Mouse (Mus musculus): ENCODE measurements around the gene Kxd1. TPM values are rescaled to one million over a fixed set of nuclear protein-coding genes. Genes with fewer than 3 reads are reported as not detected.

The Kxd1 gene
- polyA plus RNA-seq (2012; rRNA removed), result 35.7 and 38.3 TPM in 2 replicates

DNA sequence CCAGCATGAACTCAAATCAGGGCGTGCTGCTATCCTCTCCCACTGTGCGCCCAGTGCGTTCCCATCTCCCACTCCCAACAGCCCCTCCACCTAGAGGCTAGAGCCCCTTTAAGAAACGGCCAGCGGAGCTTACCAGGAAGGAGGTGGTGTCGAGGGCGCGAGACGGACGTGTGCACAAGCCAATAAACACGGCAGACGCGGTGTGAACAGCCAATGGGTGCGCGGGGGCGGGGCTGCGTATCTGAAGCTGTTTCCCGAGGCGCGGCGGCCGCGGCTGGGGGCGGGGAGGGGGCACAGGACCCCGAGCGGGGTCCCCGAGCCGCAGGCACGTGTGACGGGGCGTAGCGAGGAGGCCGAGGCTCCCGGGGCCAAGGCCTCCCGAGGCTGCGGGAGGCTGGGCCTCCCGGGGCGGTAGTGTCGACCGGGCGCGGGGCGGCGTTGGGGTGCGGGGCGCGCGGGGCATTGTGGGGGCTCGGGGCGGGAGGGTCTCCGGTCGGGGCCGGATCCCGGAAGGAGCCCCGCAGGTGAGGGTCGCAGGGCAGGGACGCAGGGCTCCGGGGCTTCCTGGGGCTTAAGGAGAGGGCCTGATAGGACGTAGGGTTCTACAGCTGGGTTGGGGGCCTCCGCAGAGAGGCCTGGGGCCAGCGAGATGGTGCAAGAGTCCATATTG lies at the start of gene Kxd1, which contains the start of gene Fkbp8:
Gene Kxd1 (minus strand): TSS at position 445 of the 670 bp plus-strand sequence.
Gene Fkbp8 (plus strand): TSS at position 213 of the 670 bp plus-strand sequence.

DNA sequence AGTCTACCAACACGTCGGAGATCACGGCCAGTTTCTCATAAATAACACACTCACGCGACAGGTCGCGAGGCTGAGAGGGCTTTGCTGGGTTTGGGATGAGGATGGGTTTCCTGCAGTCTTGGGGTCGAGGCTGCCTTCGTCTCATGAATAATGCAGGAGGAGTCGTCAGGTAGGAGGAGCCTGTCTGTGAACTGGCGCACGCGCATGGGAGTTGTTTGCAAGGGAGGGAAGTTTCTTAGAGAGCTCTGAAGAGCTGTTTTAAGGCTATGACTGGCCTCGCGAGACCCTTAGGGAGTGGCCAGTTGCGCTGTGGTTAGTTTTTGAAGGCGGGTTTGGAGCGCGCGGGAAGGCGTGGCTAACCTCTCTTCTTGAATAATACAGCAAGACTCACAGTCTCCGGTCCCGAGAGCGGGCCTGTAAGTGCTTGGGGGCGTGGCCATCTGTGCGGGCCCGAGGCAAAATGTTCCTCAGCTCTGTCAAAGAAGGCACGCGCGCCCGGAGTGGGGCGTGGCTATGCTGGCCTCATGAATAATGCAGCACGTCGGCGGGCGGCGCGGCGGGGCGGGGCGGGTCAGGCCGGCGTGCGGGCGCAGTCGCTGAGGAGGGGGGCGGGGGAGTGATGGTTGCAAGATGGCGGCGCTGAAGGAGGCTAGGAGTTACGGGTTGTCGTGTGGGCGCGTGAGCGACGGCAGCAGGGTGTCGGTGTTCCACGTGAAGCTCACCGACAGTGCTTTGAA lies 11.5 kb upstream of the Kxd1 start, which contains the start of gene Ell:
Gene Ell (plus strand): TSS at position 381 of the 737 bp plus-strand sequence.

DNA sequence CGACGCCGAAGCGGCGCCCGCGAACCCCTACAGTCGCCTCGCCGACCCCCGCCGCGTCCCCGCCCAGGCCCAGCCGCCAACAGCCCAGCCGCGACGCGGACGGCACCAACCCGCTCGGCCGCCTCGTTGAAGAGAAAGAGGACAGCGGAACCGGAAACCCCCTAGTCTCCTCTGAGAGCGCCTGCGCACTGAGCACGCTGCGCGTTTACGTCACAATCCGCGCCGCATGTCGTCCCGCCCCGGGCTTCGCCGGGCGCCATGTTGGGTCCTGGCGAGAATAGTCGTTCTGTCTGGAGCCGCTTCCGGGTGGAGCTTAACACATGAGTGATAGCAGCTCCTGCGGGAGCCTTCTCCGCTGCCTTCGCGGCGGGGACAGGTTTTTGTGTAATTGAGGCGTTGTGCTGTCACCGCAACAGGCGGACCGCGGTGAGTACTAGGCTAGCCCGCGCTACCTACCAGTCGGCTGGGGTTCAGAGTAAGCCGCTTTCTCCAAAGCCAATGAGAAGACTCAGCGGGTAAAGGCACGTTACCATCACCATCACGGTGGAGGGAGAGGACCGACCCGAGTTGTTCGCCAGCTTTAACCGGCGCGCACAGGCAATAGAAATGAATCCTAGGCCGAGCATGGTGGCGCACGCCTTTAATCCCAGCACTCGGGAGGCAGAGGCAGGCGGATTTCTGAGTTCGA lies 17.4 kb downstream of the Kxd1 start, which contains the start of gene Uba52:
Gene Uba52 (minus strand): TSS at position 574 of the 688 bp plus-strand sequence.

DNA sequence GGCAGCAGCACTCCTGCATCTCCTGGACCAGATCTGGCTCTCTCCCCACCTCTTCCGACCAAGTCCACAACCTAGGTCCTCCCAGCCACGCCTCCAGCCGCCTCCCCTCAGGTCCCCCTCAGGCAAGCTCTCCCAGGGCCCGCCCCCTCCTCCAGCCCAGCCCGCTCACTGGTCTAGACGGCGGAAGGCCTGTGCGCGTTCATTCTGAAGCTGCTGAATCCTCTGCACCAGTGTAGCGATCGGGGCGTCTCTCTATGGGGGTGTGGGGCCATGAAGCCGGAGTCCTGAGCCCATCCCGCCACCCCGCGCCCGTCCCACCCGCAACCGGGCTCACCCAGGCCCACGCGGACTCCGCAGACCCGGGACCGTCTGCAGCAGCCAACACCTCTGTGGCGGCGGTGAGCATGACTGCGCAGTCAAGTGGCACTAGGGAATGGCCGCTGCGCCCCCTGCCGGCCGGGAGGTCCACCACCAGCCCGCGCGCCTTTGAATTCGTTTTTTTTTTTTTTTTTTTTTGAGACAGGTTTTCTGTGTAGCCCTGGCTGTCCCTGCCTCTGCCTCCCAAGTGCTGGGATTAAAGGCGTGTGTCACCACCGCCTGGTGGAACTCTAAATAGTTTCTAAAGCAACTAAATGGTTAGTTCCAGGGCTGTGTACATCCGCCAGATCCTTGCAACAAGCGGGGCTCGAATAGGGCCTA lies 21.3 kb downstream of the Kxd1 start, which contains the start of gene Rex1bd:
Gene Rex1bd (minus strand): TSS at position 425 of the 699 bp plus-strand sequence.

DNA sequence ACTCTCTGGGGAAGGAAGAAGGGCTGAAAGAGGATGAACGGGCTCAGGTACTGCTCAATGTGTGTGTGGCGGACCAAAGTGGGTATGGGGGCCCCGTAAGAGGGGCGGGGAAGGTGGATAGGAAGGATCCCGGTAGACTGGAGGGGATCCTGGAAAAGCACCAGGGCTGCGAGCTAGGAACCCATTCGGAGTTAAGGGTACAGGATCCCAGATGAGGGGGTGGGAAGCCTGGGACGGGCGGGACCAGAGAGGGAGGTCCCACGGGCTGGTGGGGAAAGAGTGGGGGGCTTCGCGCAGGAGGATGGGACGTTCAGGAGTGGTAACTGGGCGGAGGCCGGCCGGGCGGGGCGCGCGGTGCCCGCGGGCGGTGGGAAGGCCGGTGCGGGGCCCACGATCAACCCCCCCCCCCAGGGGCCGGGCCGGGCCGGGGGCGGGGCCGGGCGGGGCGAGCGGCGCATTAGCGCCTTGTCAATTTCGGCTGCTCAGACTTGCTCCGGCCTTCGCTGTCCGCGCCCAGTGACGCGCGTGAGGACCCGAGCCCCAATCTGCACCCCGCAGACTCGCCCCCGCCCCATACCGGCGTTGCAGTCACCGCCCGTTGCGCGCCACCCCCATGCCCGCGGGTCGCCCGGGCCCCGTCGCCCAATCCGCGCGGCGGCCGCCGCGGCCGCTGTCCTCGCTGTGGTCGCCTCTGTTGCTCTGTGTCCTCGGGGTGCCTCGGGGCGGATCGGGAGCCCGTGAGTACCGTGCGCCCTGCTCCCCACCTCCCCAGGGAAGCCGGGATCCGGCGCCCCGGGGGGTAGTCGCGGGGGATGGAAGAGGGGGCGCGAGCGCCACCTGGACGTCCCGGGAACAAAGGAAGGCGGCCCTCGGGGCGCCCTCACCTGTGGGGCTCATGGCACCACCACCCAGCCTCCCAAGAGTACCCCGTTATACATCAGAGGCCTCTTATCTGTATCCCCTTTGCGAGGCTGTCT lies 34.8 kb downstream of the Kxd1 start, which contains the start of gene Crlf1:
Gene Crlf1 (plus strand): TSS at position 495 of the 977 bp plus-strand sequence.

DNA sequence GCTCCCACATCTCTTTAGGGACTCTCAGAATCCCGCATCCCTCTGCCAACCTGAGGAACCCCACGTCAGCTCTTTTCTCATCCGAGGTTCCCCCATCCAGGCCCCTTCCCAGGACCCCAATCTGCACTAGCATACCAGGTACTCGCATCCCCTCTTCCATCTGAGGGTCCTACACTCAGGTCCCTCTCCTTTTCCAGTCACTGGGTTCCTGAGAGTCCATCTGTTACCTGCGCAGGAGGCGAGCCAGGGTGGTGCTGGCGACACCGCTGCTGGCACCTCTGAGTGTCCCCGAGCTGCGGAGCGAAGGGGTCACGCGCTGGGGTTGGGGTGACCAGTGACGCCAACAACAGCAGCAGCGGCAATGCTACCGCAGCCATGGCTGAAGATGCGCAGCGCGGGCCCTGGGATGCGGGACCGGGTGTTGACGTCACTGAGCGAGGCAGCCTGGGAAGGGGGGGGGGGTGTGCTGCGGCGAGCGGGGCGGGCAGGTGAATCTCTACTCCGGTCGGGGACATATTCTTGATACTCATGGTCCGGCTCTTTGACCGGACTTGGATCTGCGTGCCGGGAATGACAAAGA lies 40.7 kb downstream of the Kxd1 start, which contains the start of gene Tmem59l:
Gene Tmem59l (minus strand): TSS at position 418 of the 580 bp plus-strand sequence.

DNA sequence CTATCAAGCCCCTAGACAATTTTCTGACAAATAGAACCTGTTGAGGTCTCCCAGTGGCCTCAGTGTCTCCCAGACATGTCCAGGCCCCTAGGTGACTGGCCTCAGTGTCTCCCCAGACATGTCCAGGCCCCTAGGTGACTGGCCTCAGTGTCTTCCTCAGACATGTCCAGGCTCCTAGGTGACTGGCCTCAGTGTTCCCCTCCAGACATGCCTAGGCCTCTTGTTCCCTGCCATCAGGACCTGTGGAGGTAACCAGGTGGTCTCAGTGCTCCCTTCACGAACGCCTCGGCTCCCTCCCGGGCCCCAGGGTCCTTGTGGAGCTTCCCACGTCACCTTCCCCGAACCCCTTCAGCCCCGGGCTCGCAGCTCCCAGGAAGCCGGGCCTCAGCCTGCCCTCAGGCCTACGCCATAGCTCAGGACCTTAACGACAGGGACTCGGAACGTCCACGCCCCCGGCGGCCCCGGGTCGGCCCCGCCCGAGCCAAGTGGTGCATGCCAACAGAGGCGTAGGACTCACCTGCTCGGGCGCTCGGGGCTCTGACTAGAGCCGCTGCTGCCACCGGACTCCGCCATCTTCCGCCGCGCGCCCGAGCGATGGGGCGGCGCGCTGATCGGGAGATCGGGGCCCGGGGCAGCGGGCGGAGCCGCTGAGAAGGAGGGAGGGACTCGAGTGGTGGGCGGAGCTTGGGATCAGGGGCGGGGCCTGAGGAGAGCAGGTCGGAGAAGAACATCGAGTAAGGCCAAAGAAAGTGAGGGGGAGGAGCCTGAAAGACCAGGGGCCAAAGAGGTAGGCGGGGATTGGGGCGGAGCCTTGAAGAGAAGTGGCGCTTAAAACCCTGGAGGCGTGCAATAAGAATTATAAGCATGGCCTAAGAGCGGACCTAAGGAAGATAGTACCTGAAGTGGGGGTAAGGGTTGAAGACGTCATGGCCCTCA lies 51.2 kb downstream of the Kxd1 start, which contains the start of gene Klhl26:
Gene Klhl26 (minus strand): TSS at position 636 of the 936 bp plus-strand sequence.

Other genes with a start within 250 kb of the Kxd1 start
- 6.7 and 6.9 TPM in 2 replicates for gene Homer3, start 245.1 kb downstream of the Kxd1 start, polyA plus RNA-seq (2012; rRNA removed)
- gene Ddx49, start 225.5 kb downstream of the Kxd1 start, polyA plus RNA-seq (2012; rRNA removed), result 16.9 and 18.1 TPM in 2 replicates
- gene Cope, start 225.4 kb downstream of the Kxd1 start, polyA plus RNA-seq (2012; rRNA removed), result 193 and 196 TPM in 2 replicates
- gene Cers1, start 212.2 kb downstream of the Kxd1 start, polyA plus RNA-seq (2012; rRNA removed), result 0.07 and 0.09 TPM in 2 replicates
- 0.05 TPM in 1 of 2 replicates, not detected in the other for gene Gdf1, start 198.1 kb downstream of the Kxd1 start, polyA plus RNA-seq (2012; rRNA removed)
- 9.1 and 10.4 TPM in 2 replicates for gene Upf1, start 174.7 kb downstream of the Kxd1 start, polyA plus RNA-seq (2012; rRNA removed)
- gene Comp, start 154.4 kb downstream of the Kxd1 start, polyA plus RNA-seq (2012; rRNA removed), result 2.0 and 2.9 TPM in 2 replicates
- gene Crtc1, start 88.4 kb downstream of the Kxd1 start, polyA plus RNA-seq (2012; rRNA removed), result 2.5 and 3.1 TPM in 2 replicates
- 7.9 and 9.8 TPM in 2 replicates for gene Klhl26, start 51.0 kb downstream of the Kxd1 start, polyA plus RNA-seq (2012; rRNA removed)
- 0.02 and 0.08 TPM in 2 replicates for gene Tmem59l, start 40.6 kb downstream of the Kxd1 start, polyA plus RNA-seq (2012; rRNA removed)
- gene Crlf1, start 34.8 kb downstream of the Kxd1 start, polyA plus RNA-seq (2012; rRNA removed), result 0.22 and 0.23 TPM in 2 replicates
- 43.3 and 47.6 TPM in 2 replicates for gene Rex1bd, start 21.2 kb downstream of the Kxd1 start, polyA plus RNA-seq (2012; rRNA removed)
- 848 and 888 TPM in 2 replicates for gene Uba52, start 17.2 kb downstream of the Kxd1 start, polyA plus RNA-seq (2012; rRNA removed)
- gene Fkbp8, start 232 bp downstream of the Kxd1 start, polyA plus RNA-seq (2012; rRNA removed), result 154 and 168 TPM in 2 replicates
- gene Ell, start 11.5 kb upstream of the Kxd1 start, polyA plus RNA-seq (2012; rRNA removed), result 13.9 and 18.2 TPM in 2 replicates
- gene Isyna1, start 66.4 kb upstream of the Kxd1 start, polyA plus RNA-seq (2012; rRNA removed), result 26.1 and 31.4 TPM in 2 replicates
- 24.5 and 28.9 TPM in 2 replicates for gene Ssbp4, start 80.9 kb upstream of the Kxd1 start, polyA plus RNA-seq (2012; rRNA removed)
- gene Lrrc25, start 88.2 kb upstream of the Kxd1 start, polyA plus RNA-seq (2012; rRNA removed), result 8.3 and 9.3 TPM in 2 replicates
- gene Gdf15, start 104.5 kb upstream of the Kxd1 start, polyA plus RNA-seq (2012; rRNA removed), result 3.7 and 6.3 TPM in 2 replicates
- gene Pgpep1, start 132.4 kb upstream of the Kxd1 start, polyA plus RNA-seq (2012; rRNA removed), result 19.5 and 19.7 TPM in 2 replicates
- gene Lsm4, start 145.3 kb upstream of the Kxd1 start, polyA plus RNA-seq (2012; rRNA removed), result 71.8 and 85.1 TPM in 2 replicates
- gene Jund, start 171.0 kb upstream of the Kxd1 start, polyA plus RNA-seq (2012; rRNA removed), result 48.4 and 51.5 TPM in 2 replicates
- gene Iqcn, start 175.5 kb upstream of the Kxd1 start, polyA plus RNA-seq (2012; rRNA removed), result not detected in 2 replicates
- gene Gm3336, start 190.6 kb upstream of the Kxd1 start, polyA plus RNA-seq (2012; rRNA removed), result 0.02 and 0.05 TPM in 2 replicates
- gene Pde4c, start 195.8 kb upstream of the Kxd1 start, polyA plus RNA-seq (2012; rRNA removed), result 6.5 and 7.5 TPM in 2 replicates
- 3.5 and 4.2 TPM in 2 replicates for gene Rab3a, start 226.7 kb upstream of the Kxd1 start, polyA plus RNA-seq (2012; rRNA removed)
- 21.9 and 22.3 TPM in 2 replicates for gene Mpv17l2, start 233.0 kb upstream of the Kxd1 start, polyA plus RNA-seq (2012; rRNA removed)
- 10.5 and 12.6 TPM in 2 replicates for gene Pik3r2, start 248.8 kb upstream of the Kxd1 start, polyA plus RNA-seq (2012; rRNA removed)

Data from liver, embryonic 18 days (tissue).